Mouse (Mus musculus): ENCODE data around the gene Kcmf1.
"Not testable (repeated sequence)": the region's sequence is repeated elsewhere in the genome, so short reads cannot be mapped to it uniquely, and the experiment has no call there.

The Kcmf1 gene

GRCm38 (mm10) chr6:72898244-72899200, 1.3 kb downstream of the Kcmf1 start:
- DNase-seq (ENCODE audit: low spot score) = peak; percentile 57

GRCm38 (mm10) chr6:72895000-72895399, 4.8 kb downstream of the Kcmf1 start:
- no peak for DNase-seq (ENCODE audit: low spot score)

- no peak for DNase-seq (ENCODE audit: low spot score)
Measured at GRCm38 (mm10) chr6:72891238-72891637, 8.5 kb downstream of the Kcmf1 start.

- no peak for DNase-seq (ENCODE audit: low spot score)
Measured at GRCm38 (mm10) chr6:72888655-72889054, 11.1 kb downstream of the Kcmf1 start.

- DNase-seq (ENCODE audit: low spot score) = no peak
Measured at GRCm38 (mm10) chr6:72885268-72885667, 14.5 kb downstream of the Kcmf1 start.

- no peak for DNase-seq (ENCODE audit: low spot score)
Measured at GRCm38 (mm10) chr6:72884767-72885166, 15.0 kb downstream of the Kcmf1 start.

- DNase-seq (ENCODE audit: low spot score) = no peak
Measured at GRCm38 (mm10) chr6:72882661-72883458, 16.9 kb downstream of the Kcmf1 start.

- DNase-seq (ENCODE audit: low spot score) = no peak
Measured at GRCm38 (mm10) chr6:72882222-72882621, 17.6 kb downstream of the Kcmf1 start.

- DNase-seq (ENCODE audit: low spot score) = no peak
Measured at GRCm38 (mm10) chr6:72881619-72881979, 18.2 kb downstream of the Kcmf1 start.

- no peak for DNase-seq (ENCODE audit: low spot score)
Measured at GRCm38 (mm10) chr6:72880913-72881618, 18.7 kb downstream of the Kcmf1 start.

- no peak for DNase-seq (ENCODE audit: low spot score)
Measured at GRCm38 (mm10) chr6:72876629-72877028, 23.1 kb downstream of the Kcmf1 start.

- DNase-seq (ENCODE audit: low spot score) = peak; percentile 56
Measured at GRCm38 (mm10) chr6:72873338-72873737, 26.4 kb downstream of the Kcmf1 start.

GRCm38 (mm10) chr6:72872276-72872675, 27.5 kb downstream of the Kcmf1 start:
- DNase-seq (ENCODE audit: low spot score) = no peak

GRCm38 (mm10) chr6:72869601-72870000, 30.2 kb downstream of the Kcmf1 start:
- DNase-seq (ENCODE audit: low spot score) = no peak

- DNase-seq (ENCODE audit: low spot score) = peak; percentile 35
Measured at GRCm38 (mm10) chr6:72868688-72869087, 31.1 kb downstream of the Kcmf1 start.

- DNase-seq (ENCODE audit: low spot score) = no peak
Measured at GRCm38 (mm10) chr6:72867746-72868145, 32.0 kb downstream of the Kcmf1 start.

GRCm38 (mm10) chr6:72866232-72866631, 33.5 kb downstream of the Kcmf1 start:
- no peak for DNase-seq (ENCODE audit: low spot score)

- DNase-seq (ENCODE audit: low spot score) = not testable (repeated sequence)
Measured at GRCm38 (mm10) chr6:72862686-72863085, 37.1 kb downstream of the Kcmf1 start.

GRCm38 (mm10) chr6:72854256-72854655, 45.5 kb downstream of the Kcmf1 start:
- DNase-seq (ENCODE audit: low spot score) = no peak

- no peak for DNase-seq (ENCODE audit: low spot score)
Measured at GRCm38 (mm10) chr6:72852180-72852579, 47.6 kb downstream of the Kcmf1 start.

- DNase-seq (ENCODE audit: low spot score) = peak; percentile 42
Measured at GRCm38 (mm10) chr6:72851633-72852032, 48.1 kb downstream of the Kcmf1 start.

- DNase-seq (ENCODE audit: low spot score) = no peak
Measured at GRCm38 (mm10) chr6:72841986-72842502, 57.7 kb downstream of the Kcmf1 start.
